Mouse (Mus musculus) left cerebral cortex, adult 8-10 months (tissue): ENCODE measurements around the gene Pde4d. TPM values are rescaled to one million over a fixed set of nuclear protein-coding genes. Genes with fewer than 3 reads are reported as not detected.

Source experiments
- DNase-seq, 2 experiments: peaks; one replicate each; pipeline ENCODE4 v3.0.0; 2022; ENCODE audit warnings: low spot score in 2 of 2
- total RNA-seq, 4 experiments: library from RNA; stranded (reverse); gene quantifications; 2 replicates each; pipeline ENCODE4 v1.2.4; 2022

Gene Pde4d
- total RNA-seq, 4 experiments from 2014 or later = 92.8 to 110 (median 99.5) TPM

DNA sequence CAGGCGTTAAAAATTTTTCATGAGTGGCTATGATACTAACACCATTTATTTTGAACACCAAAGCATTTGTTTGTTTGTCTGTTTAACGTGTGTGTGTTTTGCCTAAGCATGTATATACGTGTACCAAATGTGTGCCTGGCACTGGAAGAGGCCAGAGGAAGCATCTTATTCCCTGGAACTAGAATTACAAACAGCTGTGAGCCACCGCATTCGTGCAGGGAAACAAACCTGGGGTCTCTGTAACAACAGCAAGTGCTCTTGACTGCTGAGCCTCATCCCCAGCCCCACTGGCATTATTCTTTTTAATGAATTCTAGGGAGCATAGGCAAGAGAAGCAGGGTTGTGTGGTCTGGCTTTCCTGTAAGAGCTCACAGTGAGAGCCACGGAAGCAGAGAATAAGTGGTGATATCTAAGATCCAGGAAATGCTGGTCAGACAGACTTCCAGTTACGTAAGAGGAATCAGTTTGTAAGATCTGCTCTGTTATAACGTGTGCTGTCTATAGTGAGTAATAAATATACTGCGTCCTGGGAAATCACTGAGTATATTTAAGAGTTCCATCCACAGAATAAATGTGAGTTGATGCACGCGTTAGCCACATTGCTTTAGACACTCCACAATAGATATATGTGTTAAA, 1197.0 kb downstream of the Pde4d start:
- no peak for DNase-seq

DNA sequence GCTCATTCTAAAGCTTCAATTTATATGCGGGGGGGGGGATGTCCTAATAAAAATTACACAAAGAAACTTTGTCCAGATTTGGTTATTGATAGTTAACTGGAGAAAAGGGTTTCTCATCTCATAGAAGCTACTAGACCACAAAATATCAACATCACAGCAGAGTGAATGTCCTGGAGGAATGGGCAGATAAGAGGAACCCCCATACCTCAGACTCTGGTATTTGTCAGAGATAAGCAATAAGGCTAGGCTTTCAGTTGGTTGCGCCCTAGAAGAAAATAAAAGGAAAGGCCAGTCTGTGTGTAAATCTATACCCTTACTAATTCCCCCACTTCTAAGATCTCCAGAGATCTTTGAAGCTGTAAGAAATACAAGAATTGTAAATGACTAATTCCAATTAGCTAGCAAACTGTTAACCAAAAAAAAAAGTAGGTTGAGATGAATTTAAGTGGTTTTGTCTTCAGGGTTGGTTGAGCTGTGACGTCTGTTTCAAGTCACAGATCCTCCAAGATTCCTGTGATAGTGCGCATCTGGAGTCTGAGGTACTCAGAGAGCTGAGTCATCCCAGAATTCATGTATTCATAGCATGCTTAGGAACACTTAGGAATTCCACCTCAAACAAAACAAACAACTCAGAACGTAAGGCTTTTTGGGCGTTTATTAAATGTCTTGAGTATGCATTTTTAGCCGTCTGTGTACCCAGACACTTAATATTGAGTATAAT, 1197.9 kb downstream of the Pde4d start:
- DNase-seq = no peak

- no peak for DNase-seq
These were observed 1198.6 kb downstream of the Pde4d start for GRCm38 (mm10) chr13:109648311-109648710.

GRCm38 (mm10) chr13:109651790-109652605, 1202.2 kb downstream of the Pde4d start:
- no peak for DNase-seq

DNA sequence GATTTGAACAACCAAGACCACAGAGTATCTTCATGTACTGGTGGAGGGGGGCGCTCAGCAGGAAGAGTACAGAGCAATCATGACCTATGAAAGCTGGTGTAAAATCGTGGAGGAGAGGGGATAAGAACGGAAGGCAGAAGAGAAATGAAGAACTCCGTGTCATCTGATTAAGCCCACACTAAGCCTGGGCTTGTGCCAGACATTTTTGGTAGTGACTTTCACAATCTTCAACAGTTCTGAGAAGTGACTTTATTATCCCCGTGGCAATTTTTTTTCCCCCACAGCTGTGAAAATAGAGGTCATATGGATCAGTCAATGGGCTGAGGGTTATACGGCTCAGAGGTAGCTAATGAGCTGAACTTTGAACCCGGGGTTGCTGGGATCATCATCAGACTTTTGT, 1202.9 kb downstream of the Pde4d start:
- no peak for DNase-seq

GRCm38 (mm10) chr13:109655390-109655789, 1205.6 kb downstream of the Pde4d start:
- no peak for DNase-seq

GRCm38 (mm10) chr13:109659103-109659502, 1209.4 kb downstream of the Pde4d start:
- DNase-seq = no peak

GRCm38 (mm10) chr13:109661345-109661744, 1211.6 kb downstream of the Pde4d start:
- DNase-seq = no peak

GRCm38 (mm10) chr13:109662099-109662498, 1212.4 kb downstream of the Pde4d start:
- no peak for DNase-seq

- no peak for DNase-seq
These were observed 1213.0 kb downstream of the Pde4d start for GRCm38 (mm10) chr13:109662731-109663130.

DNA sequence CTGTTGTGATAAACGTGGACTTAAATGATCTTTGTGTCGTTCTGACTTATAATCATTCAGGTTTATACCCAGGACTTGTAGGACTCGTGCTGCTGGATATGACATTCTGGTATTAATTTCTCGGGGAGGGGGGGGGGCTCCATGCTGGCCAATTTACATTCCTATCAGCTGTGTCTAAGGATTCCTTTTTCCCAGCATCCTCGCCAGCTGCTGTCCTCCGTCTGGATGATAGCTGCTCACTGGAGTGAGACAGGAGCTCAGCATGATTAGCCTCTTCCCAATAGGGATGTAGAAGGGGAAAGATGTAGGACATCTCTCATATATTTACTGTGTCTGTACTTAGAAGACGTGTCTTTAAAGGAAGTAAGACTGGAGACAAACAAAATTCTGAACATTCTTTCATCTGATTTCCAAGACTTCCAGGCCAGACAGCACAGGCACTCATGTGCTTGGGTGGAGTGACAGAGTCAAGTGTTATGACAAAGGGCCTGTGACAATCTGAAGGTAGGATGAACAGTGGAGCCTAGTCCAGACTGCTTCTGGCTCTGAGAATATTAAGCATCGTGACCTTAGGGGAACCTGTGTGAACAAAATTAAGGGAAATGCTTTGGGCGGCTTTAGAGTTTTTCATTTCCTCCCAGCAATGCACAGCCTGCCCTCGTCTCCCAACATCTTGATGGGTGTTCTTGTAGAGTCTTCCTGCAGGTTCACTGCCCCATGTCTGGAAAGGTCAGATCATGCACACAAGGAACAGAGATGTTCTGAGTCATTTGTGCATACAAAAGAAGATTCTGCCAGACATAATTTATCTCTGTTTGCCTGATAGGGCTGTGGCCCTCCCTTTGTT, 1215.4 kb downstream of the Pde4d start:
- no peak for DNase-seq

- no peak for DNase-seq
These were observed 1216.2 kb downstream of the Pde4d start for GRCm38 (mm10) chr13:109665803-109666403.

GRCm38 (mm10) chr13:109669965-109670364, 1220.2 kb downstream of the Pde4d start:
- no peak for DNase-seq

DNA sequence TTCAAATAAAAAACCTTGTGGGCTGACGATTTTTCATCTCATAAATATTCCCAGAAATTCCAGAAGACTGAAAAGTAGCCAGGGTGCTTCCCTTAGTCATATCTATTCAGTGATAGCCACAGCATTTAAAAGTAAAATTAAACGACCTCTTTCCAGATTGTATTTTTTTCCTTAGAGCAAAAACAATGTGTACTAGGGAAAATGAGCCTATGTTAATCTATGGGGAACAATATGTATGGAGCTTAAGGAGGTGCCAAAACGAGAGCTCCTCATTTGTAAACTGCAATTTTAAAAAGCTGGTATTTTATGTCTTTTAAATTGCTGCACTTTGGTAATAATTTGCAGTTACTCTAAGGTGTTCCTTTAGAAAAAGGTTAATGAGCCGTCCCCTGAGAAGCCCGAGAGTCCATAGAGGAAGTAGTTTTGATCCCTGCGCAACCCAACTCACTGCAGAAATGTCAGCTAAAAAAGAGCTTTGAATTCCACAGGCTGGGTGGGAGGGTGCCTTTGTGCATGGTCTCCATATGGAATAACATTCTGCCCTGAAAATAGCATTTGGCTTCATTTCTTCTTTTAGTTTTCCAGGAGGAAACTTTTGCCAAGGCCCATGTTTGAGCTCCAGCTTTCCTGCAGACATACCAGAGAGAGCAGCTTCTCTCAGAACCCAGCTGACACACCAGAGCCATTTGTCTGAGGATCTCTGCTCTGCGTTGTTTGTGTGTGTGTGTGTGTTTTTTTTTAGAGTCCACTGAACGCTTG, 1222.0 kb downstream of the Pde4d start:
- DNase-seq = peak in 1 of 2 experiments; percentile 66

- no peak for DNase-seq
These were observed 1227.3 kb downstream of the Pde4d start for GRCm38 (mm10) chr13:109677047-109677446.

GRCm38 (mm10) chr13:109677617-109678016, 1227.9 kb downstream of the Pde4d start:
- DNase-seq = no peak

DNA sequence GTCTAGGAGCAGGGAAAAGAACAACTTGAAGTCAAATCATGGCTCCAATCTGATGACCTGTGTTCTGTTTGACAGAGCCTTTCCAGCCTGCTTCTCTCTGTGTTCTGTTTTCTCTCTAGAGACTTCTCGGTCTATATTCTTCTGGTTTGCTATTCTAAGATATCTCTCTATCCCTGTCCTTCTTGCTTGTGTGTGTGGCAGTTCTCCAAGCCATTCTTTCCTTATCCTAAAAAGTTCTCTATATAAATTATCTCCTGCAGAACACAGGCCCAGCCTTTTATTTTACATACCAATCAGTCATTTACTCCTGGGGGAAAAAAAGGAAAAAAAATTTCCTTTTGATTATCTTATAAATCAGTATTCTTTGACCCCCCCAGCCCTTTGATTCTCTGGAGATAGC, 1229.2 kb downstream of the Pde4d start:
- no peak for DNase-seq

DNA sequence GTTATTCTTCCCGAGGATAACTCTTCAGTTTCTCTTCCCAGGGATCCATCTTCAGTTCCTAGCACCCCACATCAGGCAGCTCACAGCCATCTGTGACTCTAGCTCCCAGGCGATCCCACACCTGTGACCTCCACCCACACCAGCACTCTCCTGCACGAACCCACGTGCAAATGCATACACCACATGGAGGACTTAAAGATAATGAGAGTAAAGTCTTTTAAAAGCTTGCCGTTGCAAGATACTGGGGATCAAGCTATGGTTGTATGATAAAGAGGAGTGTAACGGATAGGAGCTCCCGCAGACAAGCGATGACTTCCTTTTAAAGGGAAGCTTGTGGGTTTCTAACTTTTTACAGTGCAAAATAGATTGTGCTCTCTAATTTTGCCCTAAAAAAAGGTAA, 1230.5 kb downstream of the Pde4d start:
- DNase-seq = no peak

DNA sequence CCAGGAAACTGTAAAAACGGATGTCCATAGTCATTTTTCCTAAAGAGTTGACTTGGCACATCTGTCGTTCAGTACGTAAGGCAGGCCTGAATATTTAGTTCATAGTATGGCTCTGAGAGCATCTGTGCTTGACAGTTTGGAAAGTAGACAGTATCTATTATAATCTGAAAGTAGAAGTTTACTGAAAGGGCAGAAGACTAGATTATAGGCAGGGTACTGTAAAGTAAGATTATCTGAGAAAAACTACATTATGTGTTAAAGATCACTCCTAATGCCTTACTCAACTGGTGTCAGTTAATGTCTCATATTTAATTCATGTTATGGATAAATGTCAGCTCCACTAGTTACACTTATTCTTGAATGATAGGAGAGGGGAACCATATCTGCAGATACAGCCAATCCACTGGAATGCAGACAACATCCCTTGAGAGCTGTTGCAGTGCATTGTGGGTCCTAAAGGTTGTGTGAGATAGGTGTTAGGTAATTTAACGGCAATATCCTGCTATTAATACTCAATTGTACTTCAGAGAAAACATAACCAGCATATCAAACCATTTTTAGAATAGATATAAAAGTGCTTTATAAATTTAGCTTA, 1232.0 kb downstream of the Pde4d start:
- DNase-seq = no peak

- no peak for DNase-seq
These were observed 1233.3 kb downstream of the Pde4d start for GRCm38 (mm10) chr13:109683001-109683400.
